ENCODE assay signal across 1 mouse cellular context in the genomic region with DNA sequence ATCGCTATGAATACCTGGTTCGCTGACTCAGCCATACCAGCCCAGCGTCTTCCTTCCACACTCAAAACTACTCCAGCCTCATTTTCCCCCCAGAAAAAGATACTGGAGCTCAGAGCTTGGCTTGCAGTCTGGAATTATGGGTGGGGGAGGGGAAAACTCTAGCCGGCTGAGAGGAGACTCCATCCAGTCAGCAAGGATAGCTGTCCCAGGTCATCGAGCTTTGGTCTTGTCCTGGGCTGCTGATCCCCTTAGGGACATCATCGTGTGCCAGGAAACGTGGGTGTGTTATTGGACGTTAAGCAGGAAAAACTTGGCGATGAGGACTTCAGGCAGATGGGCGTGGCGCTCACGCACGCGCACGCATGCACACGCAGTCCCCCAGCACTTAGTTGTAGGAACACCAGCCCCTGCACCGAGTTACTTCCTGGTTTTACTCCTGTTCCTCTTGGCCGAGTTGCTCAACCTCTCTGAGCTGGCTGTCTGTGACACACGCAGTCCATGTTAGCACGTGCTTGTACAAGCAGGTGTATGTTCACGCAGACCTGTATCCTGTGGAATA.
TF ChIP-seq lines count a peak whose summit lies in the region.

No protein-coding gene starts in this region.

TF ChIP-seq in MEL, 35 proteins besides CTCF, POLR2A, EP300 and RAD21 (continued from another document):
- no peak for TF ChIP-seq USF2 (IDR thresholded peaks at IDR 0.05; ENCODE audit: borderline replicate concordance in 1 of 2, insufficient read depth in 1 of 2, low read depth in 1 of 2, low read length in 2 of 2)
- TF ChIP-seq SMC3 (IDR thresholded peaks at IDR 0.05; ENCODE audit: low read depth, low read length) = no peak
- no peak for TF ChIP-seq ZKSCAN1 (IDR thresholded peaks at IDR 0.05; ENCODE audit: low read depth, low read length)
